Mouse (Mus musculus): ENCODE data around the gene Gpr108.

DNA sequence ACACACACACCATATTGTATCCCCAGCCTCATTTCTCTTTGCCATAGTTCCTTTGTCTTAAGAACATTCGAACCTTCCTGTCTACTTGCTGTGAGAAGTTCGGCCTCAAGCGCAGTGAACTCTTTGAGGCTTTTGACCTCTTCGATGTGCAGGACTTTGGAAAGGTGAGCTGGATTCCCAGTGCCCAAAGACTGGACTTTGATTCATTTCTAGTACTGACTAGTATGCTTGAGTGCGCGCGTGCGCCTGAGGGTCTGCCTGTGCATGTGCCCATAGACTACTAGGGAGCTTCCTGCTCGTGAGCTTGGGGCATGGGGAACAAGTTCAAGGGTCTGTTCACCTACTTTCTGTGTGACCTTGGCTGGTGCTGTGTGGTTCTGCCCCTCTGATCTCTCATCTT is 47.7 kb upstream of the Gpr108 start:
- TF ChIP-seq CTCF (IDR thresholded peaks at IDR 0.05; ENCODE audit: low read depth, low read length) = no peak
- no peak for TF ChIP-seq POLR2A (IDR thresholded peaks at IDR 0.05; ENCODE audit: extremely low read depth, insufficient read depth, low read length)

Measured in liver, adult 2 months (tissue).